Mouse (Mus musculus) induced T-regulatory cell, adult 2 months (primary cell): ENCODE data around the gene Gm10382.

ENCODE experiments used
- DNase-seq: peaks from one replicate; pipeline ENCODE4 v3.0.0-alpha.2; 2012; ENCODE audit warnings: low read depth

Gene Gm10382

GRCm38 (mm10) chr5:125389131-125389578 is at the start of gene Gm10382:
Gene Gm10382, plus strand, starts transcription at chr5:125389322.
- peak; percentile 95 for DNase-seq

- DNase-seq = peak; percentile 40
Measured at GRCm38 (mm10) chr5:125339851-125340531, 49.1 kb upstream of the Gm10382 start.

- peak; percentile 89 for DNase-seq
Measured at GRCm38 (mm10) chr5:125340547-125341262, 48.4 kb upstream of the Gm10382 start, which contains the start of gene Scarb1. Gene Scarb1, minus strand, starts transcription at chr5:125341094.

- no peak for DNase-seq
Measured at GRCm38 (mm10) chr5:125341459-125342090, 47.5 kb upstream of the Gm10382 start.

- no peak for DNase-seq
Measured at GRCm38 (mm10) chr5:125344296-125344695, 44.8 kb upstream of the Gm10382 start.

- DNase-seq = no peak
Measured at GRCm38 (mm10) chr5:125348067-125348466, 41.1 kb upstream of the Gm10382 start.

- peak; percentile 76 for DNase-seq
Measured at GRCm38 (mm10) chr5:125348487-125348886, 40.6 kb upstream of the Gm10382 start.

GRCm38 (mm10) chr5:125349391-125349790 is 39.7 kb upstream of the Gm10382 start:
- DNase-seq = no peak

GRCm38 (mm10) chr5:125351057-125351456 is 38.1 kb upstream of the Gm10382 start:
- DNase-seq = no peak

- no peak for DNase-seq
Measured at GRCm38 (mm10) chr5:125351939-125352338, 37.2 kb upstream of the Gm10382 start.

- peak; percentile 25 for DNase-seq
Measured at GRCm38 (mm10) chr5:125352781-125353294, 36.3 kb upstream of the Gm10382 start.

- no peak for DNase-seq
Measured at GRCm38 (mm10) chr5:125354885-125355492, 34.1 kb upstream of the Gm10382 start.

- no peak for DNase-seq
Measured at GRCm38 (mm10) chr5:125355650-125356049, 33.5 kb upstream of the Gm10382 start.

GRCm38 (mm10) chr5:125357543-125358269 is 31.4 kb upstream of the Gm10382 start:
- DNase-seq = no peak

GRCm38 (mm10) chr5:125358270-125358608 is 30.9 kb upstream of the Gm10382 start:
- no peak for DNase-seq

GRCm38 (mm10) chr5:125360566-125360965 is 28.6 kb upstream of the Gm10382 start:
- DNase-seq = no peak

GRCm38 (mm10) chr5:125360981-125361510 is 28.1 kb upstream of the Gm10382 start:
- DNase-seq = no peak

- DNase-seq = no peak
Measured at GRCm38 (mm10) chr5:125363894-125364293, 25.2 kb upstream of the Gm10382 start.

- DNase-seq = no peak
Measured at GRCm38 (mm10) chr5:125364851-125365429, 24.2 kb upstream of the Gm10382 start.

- DNase-seq = no peak
Measured at GRCm38 (mm10) chr5:125368156-125368555, 21.0 kb upstream of the Gm10382 start.

GRCm38 (mm10) chr5:125368568-125368967 is 20.6 kb upstream of the Gm10382 start:
- DNase-seq = peak; percentile 87
